22 mouse cellular contexts compared by ENCODE assay signal in the genomic region with DNA sequence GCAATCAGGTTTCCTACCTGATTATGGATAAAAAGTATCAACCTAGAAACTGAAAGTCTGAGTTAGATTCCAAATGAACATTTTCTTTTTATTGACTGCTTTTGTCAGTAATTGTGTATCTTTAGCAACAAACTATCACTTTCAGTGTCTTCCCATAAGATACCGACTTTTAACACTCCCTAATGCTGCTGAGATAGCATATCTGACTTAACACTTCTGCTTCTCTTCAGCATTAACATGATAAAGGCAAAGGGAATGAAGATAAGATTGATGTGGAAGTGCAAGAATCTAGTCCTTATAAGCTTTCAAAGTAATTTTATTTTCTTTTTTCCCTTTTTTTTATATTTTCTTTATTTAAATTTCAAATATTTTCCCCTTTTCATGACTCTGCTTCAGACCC.
"Had no signal": no experiment of that assay in that cellular context is flagged by ENCODE, and none has a peak within 500 bp of the region (broad histone marks: within the 10 kb centered on the region; RNA-seq: fewer than 3 reads in every experiment).

No protein-coding gene starts in this region.

- H3K4me3 ChIP-seq: lung, embryonic 15.5 days; midbrain, embryonic 10.5 days; midbrain, embryonic 12.5 days; myocyte; neural tube, embryonic 13.5 days; neural tube, embryonic 15.5 days had no signal

- H3K36me3 ChIP-seq: lung, embryonic 15.5 days; midbrain, embryonic 10.5 days; midbrain, embryonic 12.5 days; neural tube, embryonic 13.5 days; neural tube, embryonic 15.5 days had no signal

- DNase-seq: liver, postnatal 0 days; lung, adult 2 months; lung, postnatal 14 days; lung, postnatal 36 days; midbrain, embryonic 14.5 days; retina, postnatal 1 day; right cerebral cortex, adult 18-20 months; right cerebral cortex, postnatal 25 days; right cerebral cortex, postnatal 4 days; spleen, adult 18-20 months; thymus, adult 18-20 months; thymus, postnatal 14 days; thymus, postnatal 4 days had no signal

- H3K9ac ChIP-seq: liver, postnatal 0 days; lung, embryonic 15.5 days; midbrain, embryonic 12.5 days; neural tube, embryonic 13.5 days; neural tube, embryonic 15.5 days had no signal

- H3K27ac ChIP-seq: lung, embryonic 15.5 days; macrophage; midbrain, embryonic 10.5 days; midbrain, embryonic 12.5 days; neural tube, embryonic 13.5 days; neural tube, embryonic 15.5 days had no signal

- H3K9me3 ChIP-seq: lung, embryonic 15.5 days; midbrain, embryonic 10.5 days; midbrain, embryonic 12.5 days; neural tube, embryonic 13.5 days; neural tube, embryonic 15.5 days had no signal

- H3K4me1 ChIP-seq: lung, embryonic 15.5 days; midbrain, embryonic 10.5 days; midbrain, embryonic 12.5 days; neural tube, embryonic 13.5 days; neural tube, embryonic 15.5 days had no signal

- ATAC-seq: liver, postnatal 0 days; lung, postnatal 0 days; midbrain, embryonic 16.5 days had no signal

- H3K27me3 ChIP-seq: lung, embryonic 15.5 days; midbrain, embryonic 12.5 days; neural tube, embryonic 13.5 days; neural tube, embryonic 15.5 days had no signal
